ENCODE assay signal across 15 mouse cellular contexts in genomic region chr17:27138396-27138795, GRCm38 (mm10). TPM values are rescaled to one million over a fixed set of nuclear protein-coding genes. Genes with fewer than 3 reads are reported as not detected.
"Had no signal": no experiment of that assay in that cellular context is flagged by ENCODE, and none has a peak within 500 bp of the region (broad histone marks: within the 10 kb centered on the region; RNA-seq: fewer than 3 reads in every experiment).

No protein-coding gene starts in this region.

- H3K9ac ChIP-seq: limb, embryonic 15.5 days; liver, embryonic 13.5 days; midbrain, embryonic 12.5 days; neural tube, embryonic 12.5 days had no signal

- DNase-seq: kidney, adult 8-10 months; kidney, postnatal 36 days; layer of hippocampus, adult 9-11 months; layer of hippocampus, postnatal 36 days; liver, embryonic 13.5 days; lung, adult 18-20 months; retina, postnatal 1 day; thymus, postnatal 36 days had no signal

- H3K4me3 ChIP-seq: limb, embryonic 15.5 days; liver, embryonic 13.5 days; midbrain, embryonic 12.5 days; neural tube, embryonic 12.5 days had no signal

- ATAC-seq: midbrain, embryonic 16.5 days had no signal

- H3K4me2 ChIP-seq: limb, embryonic 15.5 days; liver, embryonic 13.5 days; midbrain, embryonic 12.5 days; neural tube, embryonic 12.5 days had no signal

- H3K36me3 ChIP-seq: limb, embryonic 15.5 days; liver, embryonic 13.5 days; midbrain, embryonic 12.5 days; neural tube, embryonic 12.5 days had no signal

- H3K27ac ChIP-seq: kidney, postnatal 0 days; limb, embryonic 15.5 days; liver, embryonic 13.5 days; neural tube, embryonic 12.5 days had no signal

- H3K9me3 ChIP-seq: limb, embryonic 15.5 days; liver, embryonic 13.5 days; midbrain, embryonic 12.5 days; neural tube, embryonic 12.5 days had no signal

- H3K27me3 ChIP-seq: limb, embryonic 15.5 days; neural tube, embryonic 12.5 days had no signal

RNA-seq across cellular contexts. Expression of gene Ip6k3, which starts 29.2 kb away (rescaled TPM):
- total RNA-seq: megakaryocyte-erythroid progenitor cell, adult 5-6 weeks had no signal
- polyA plus RNA-seq: small intestine, adult 2 months had no signal
